Mouse (Mus musculus) heart, embryonic 14.5 days (tissue): ENCODE measurements around the gene Lamtor2. TPM values are rescaled to one million over a fixed set of nuclear protein-coding genes. Genes with fewer than 3 reads are reported as not detected.

Experiments
- ATAC-seq: fragments of 200-750 bp; cut with Nextera tagmentation; 2 replicates; pipeline ENCODE4 v1.8.0; 2017; ENCODE audit warnings: low read depth, moderate TSS enrichment; ENCODE audit not compliant: insufficient number of reproducible peaks, insufficient read depth, low FRiP score
- H3K27ac ChIP-seq, 2 experiments: fragments of 200-500 bp in 1 of 2; fragments of 300-500 bp in 1 of 2; sonication (generic) in 1 of 2; replicated peaks in 1 of 2; 2 replicates each; pipeline ENCODE4 v1.5.1; 2012 to 2014; ENCODE audit warnings: low read depth in 2 of 2, low read length in 2 of 2, control low read depth in 1 of 2, mild to moderate bottlenecking in 1 of 2, mixed read lengths in 1 of 2; ENCODE audit not compliant: control insufficient read depth in 1 of 2, insufficient read depth in 1 of 2
- H3K27me3 ChIP-seq: fragments of 300-500 bp; sonication (generic); 2 replicates; pipeline ENCODE4 v1.6.1; 2014; ENCODE audit warnings: mild to moderate bottlenecking, low read length, control low read depth; ENCODE audit not compliant: control insufficient read depth, insufficient read depth
- H3K36me3 ChIP-seq: fragments of 300-500 bp; sonication (generic); 2 replicates; pipeline ENCODE4 v1.6.1; 2014; ENCODE audit warnings: mild to moderate bottlenecking, control low read depth, low read length, mixed read lengths; ENCODE audit not compliant: control insufficient read depth, insufficient read depth
- H3K4me1 ChIP-seq, 2 experiments: fragments of 200-500 bp in 1 of 2; fragments of 300-500 bp in 1 of 2; sonication (generic) in 1 of 2; 2 replicates each; pipeline ENCODE4 v1.6.1; 2012 to 2014; ENCODE audit warnings: low read length in 2 of 2, control low read depth in 1 of 2, mixed read lengths in 1 of 2; ENCODE audit not compliant: control insufficient read depth in 2 of 2, insufficient read depth in 2 of 2
- H3K4me2 ChIP-seq: fragments of 300-500 bp; sonication (generic); 2 replicates; pipeline ENCODE4 v1.6.1; 2014; ENCODE audit warnings: mild to moderate bottlenecking, low read length
- H3K4me3 ChIP-seq, 2 experiments: fragments of 200-500 bp in 1 of 2; fragments of 300-500 bp in 1 of 2; sonication (generic) in 1 of 2; 2 replicates each; pipeline ENCODE4 v1.5.1; 2012 to 2014; ENCODE audit warnings: low read length in 2 of 2, mild to moderate bottlenecking in 2 of 2, control low read depth in 1 of 2, low read depth in 1 of 2, moderate library complexity in 1 of 2; ENCODE audit not compliant: control insufficient read depth in 1 of 2, insufficient read depth in 1 of 2
- H3K9ac ChIP-seq: fragments of 300-500 bp; sonication (generic); 2 replicates; pipeline ENCODE4 v1.6.1; 2014; ENCODE audit warnings: mild to moderate bottlenecking, low read length
- H3K9me3 ChIP-seq: fragments of 300-500 bp; sonication (generic); 2 replicates; pipeline ENCODE4 v1.6.1; 2016; ENCODE audit warnings: low read length, control low read depth; ENCODE audit not compliant: control insufficient read depth
- WGBS: fragments of 180-500 bp; shearing (Covaris S2); extraction: QIAGEN DNeasy Blood & Tissue Kit; methylation state at CpG from one replicate; pipeline ENCODE4 v1.1.7; 2014; 5-methylcytosine and 5-hydroxymethylcytosine counted together
- microRNA counts: library from miRNA; unstranded; fragments of <30 nt; microRNA quantifications from one replicate; lab custom pipeline; 2016
- microRNA-seq: library from miRNA; unstranded; fragments of <30 nt; microRNA quantifications from one replicate; pipeline ENCODE4, GENCODE M21; 2016
- polyA plus RNA-seq: library from polyadenylated mRNA; unstranded; fragments of >200 nt; fragmentation: Nextera tagmentation; extraction: Ambion mirVana; gene quantifications from 2 replicates; pipeline ENCODE4 v1.2.1, GENCODE M21; 2014

The Lamtor2 gene
- polyA plus RNA-seq, 1 experiment from 2014 or later, result 87.5 TPM

DNA sequence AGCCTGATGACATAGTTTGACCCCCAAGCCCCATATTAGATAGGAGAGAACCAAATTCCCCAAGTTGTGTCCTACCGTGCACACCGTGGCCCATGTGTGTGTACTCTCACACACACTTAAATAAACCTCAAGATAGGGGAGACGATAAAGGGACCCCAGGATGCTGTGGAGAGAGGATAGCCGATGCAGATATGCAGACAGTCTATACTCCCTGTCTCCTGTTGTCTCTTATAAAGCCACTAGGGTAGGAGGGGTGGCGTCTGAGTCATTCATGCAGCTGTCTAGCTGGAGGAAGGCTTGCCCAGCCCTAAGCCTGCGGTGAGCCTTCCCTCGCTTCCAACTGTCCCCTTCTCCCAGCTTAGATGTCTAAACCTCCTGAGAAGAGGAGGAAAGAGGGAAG lies 52.8 kb downstream of the Lamtor2 start:
- Histone ChIP-seq H3K4me2 (peak overlapping the region; percentile 94; the same call in 1 of the 2 replicates), H3K9ac (peak overlapping the region; percentile 93; the same call in 1 of the 2 replicates), H3K36me3 (peaks cover 16% of the 10 kb centered on the region), H3K4me1 (peaks cover 24 to 48% of the 10 kb centered on the region in 2 experiments), H3K27ac (no peak overlapping the region), H3K4me3 (no peak overlapping the region), H3K27me3 (no peaks in the 10 kb centered on the region), H3K9me3 (no peaks in the 10 kb centered on the region)
- ATAC-seq, result no peak
- WGBS, result 80% methylated on average over 7 of the region's 7 CpGs

MicroRNAs within 50 kb of the gene (microRNA counts, 519-probe panel; counts per million panel counts)
- microRNA mmu-miR-1905 (lab: Ali Mortazavi, UCI), result 322 counts per million, percentile 70 among the panel's probes with 10 or more counts

Small RNAs within 50 kb of the gene (microRNA-seq; reads per million reads assigned to microRNA genes)
- gene Mir1905, result not detected

Other genes starting within 250 kb of the Lamtor2 start
- 98.1 and 126 TPM in 2 replicates for gene Glmp, start 228.1 kb downstream of the Lamtor2 start, polyA plus RNA-seq
- 1.1 TPM in 2 replicates for gene Tmem79, start 216.9 kb downstream of the Lamtor2 start, polyA plus RNA-seq
- gene Smg5, start 216.8 kb downstream of the Lamtor2 start, polyA plus RNA-seq, result 30.9 and 34.3 TPM in 2 replicates
- 3.0 and 3.3 TPM in 2 replicates for gene Paqr6, start 188.5 kb downstream of the Lamtor2 start, polyA plus RNA-seq
- gene Bglap3, start 180.3 kb downstream of the Lamtor2 start, polyA plus RNA-seq, result not detected in 2 replicates
- gene Bglap2, start 174.4 kb downstream of the Lamtor2 start, polyA plus RNA-seq, result not detected in 2 replicates
- not detected in 2 replicates for gene Bglap, start 168.6 kb downstream of the Lamtor2 start, polyA plus RNA-seq
- gene Pmf1, start 142.7 kb downstream of the Lamtor2 start, polyA plus RNA-seq, result 94.3 and 95.5 TPM in 2 replicates
- 12.3 and 14.3 TPM in 2 replicates for gene Slc25a44, start 127.9 kb downstream of the Lamtor2 start, polyA plus RNA-seq
- gene Sema4a, start 91.9 kb downstream of the Lamtor2 start, polyA plus RNA-seq, result 0.94 and 1.4 TPM in 2 replicates
- 76.7 and 84.1 TPM in 2 replicates for gene Lmna, start 43.1 kb downstream of the Lamtor2 start, polyA plus RNA-seq
- 9.0 and 11.0 TPM in 2 replicates for gene Mex3a, start 20.7 kb downstream of the Lamtor2 start, polyA plus RNA-seq
- gene Rab25, start 4.8 kb downstream of the Lamtor2 start, polyA plus RNA-seq, result 0.30 TPM in 1 of 2 replicates, not detected in the other
- gene Ubqln4, start 684 bp upstream of the Lamtor2 start, polyA plus RNA-seq, result 37.4 and 37.5 TPM in 2 replicates
- 178 and 181 TPM in 2 replicates for gene Ssr2, start 22.8 kb upstream of the Lamtor2 start, polyA plus RNA-seq
- 92.6 and 94.2 TPM in 2 replicates for gene Arhgef2, start 52.9 kb upstream of the Lamtor2 start, polyA plus RNA-seq
- gene Rxfp4, start 100.1 kb upstream of the Lamtor2 start, polyA plus RNA-seq, result not detected in 2 replicates
- gene Khdc4, start 132.7 kb upstream of the Lamtor2 start, polyA plus RNA-seq, result 60.2 and 62.0 TPM in 2 replicates
- gene Rit1, start 163.8 kb upstream of the Lamtor2 start, polyA plus RNA-seq, result 62.6 and 65.3 TPM in 2 replicates
- gene Syt11, start 222.1 kb upstream of the Lamtor2 start, polyA plus RNA-seq, result 9.7 and 11.1 TPM in 2 replicates